Mouse (Mus musculus) heart, embryonic 11.5 days (tissue): Measurements from ENCODE around the gene Mpp5. TPM values are rescaled to one million over a fixed set of nuclear protein-coding genes. Genes with fewer than 3 reads are reported as not detected.
A peak's percentile ranks its signal among the peaks of the same experiment; 100 is the strongest.

Source experiments
- ATAC-seq: fragments of 200-750 bp; cut with Nextera tagmentation; replicated peaks from 2 replicates; pipeline ENCODE4 v1.8.0; 2017; ENCODE audit warnings: moderate library complexity; ENCODE audit not compliant: insufficient number of reproducible peaks, low FRiP score, low TSS enrichment
- H3K27ac ChIP-seq: fragments of 300-500 bp; sonication (generic); 2 replicates; pipeline ENCODE4 v1.5.1; 2014; ENCODE audit warnings: mild to moderate bottlenecking, low read depth, low read length
- H3K27me3 ChIP-seq: fragments of 300-500 bp; sonication (generic); 2 replicates; pipeline ENCODE4 v1.6.1; 2014; ENCODE audit warnings: mild to moderate bottlenecking, low read length, mixed read lengths; ENCODE audit not compliant: control insufficient read depth, insufficient read depth
- H3K36me3 ChIP-seq: fragments of 300-500 bp; sonication (generic); 2 replicates; pipeline ENCODE4 v1.6.1; 2014; ENCODE audit warnings: mild to moderate bottlenecking, low read length, moderate library complexity, mixed read lengths; ENCODE audit not compliant: control insufficient read depth, insufficient read depth
- H3K4me1 ChIP-seq: fragments of 300-500 bp; sonication (generic); 2 replicates; pipeline ENCODE4 v1.6.1; 2014; ENCODE audit warnings: low read length; ENCODE audit not compliant: control insufficient read depth, insufficient read depth
- H3K4me2 ChIP-seq: fragments of 300-500 bp; sonication (generic); 2 replicates; pipeline ENCODE4 v1.6.1; 2014; ENCODE audit warnings: mild to moderate bottlenecking, moderate library complexity
- H3K4me3 ChIP-seq: fragments of 300-500 bp; sonication (generic); 2 replicates; pipeline ENCODE4 v1.5.1; 2014; ENCODE audit warnings: low read depth, low read length
- H3K9ac ChIP-seq: fragments of 300-500 bp; sonication (generic); 2 replicates; pipeline ENCODE4 v1.6.1; 2014; ENCODE audit warnings: mild to moderate bottlenecking, low read depth, low read length, moderate library complexity
- H3K9me3 ChIP-seq: fragments of 300-500 bp; sonication (generic); replicated peaks from 2 replicates; pipeline ENCODE4 v1.6.1; 2016; ENCODE audit warnings: low read length; ENCODE audit not compliant: control insufficient read depth
- WGBS: fragments of 180-500 bp; shearing (Covaris S2); extraction: QIAGEN DNeasy Blood & Tissue Kit; methylation state at CpG from one replicate; pipeline ENCODE4 v1.1.7; 2014; ENCODE audit not compliant: insufficient replicate concordance; 5-methylcytosine and 5-hydroxymethylcytosine counted together
- polyA plus RNA-seq: library from polyadenylated mRNA; unstranded; fragments of >200 nt; fragmentation: Nextera tagmentation; extraction: Ambion mirVana; gene quantifications from 2 replicates; pipeline ENCODE4 v1.2.1, GENCODE M21; 2014

Gene Mpp5
- polyA plus RNA-seq, 1 experiment from 2014 or later = 24.3 TPM

DNA sequence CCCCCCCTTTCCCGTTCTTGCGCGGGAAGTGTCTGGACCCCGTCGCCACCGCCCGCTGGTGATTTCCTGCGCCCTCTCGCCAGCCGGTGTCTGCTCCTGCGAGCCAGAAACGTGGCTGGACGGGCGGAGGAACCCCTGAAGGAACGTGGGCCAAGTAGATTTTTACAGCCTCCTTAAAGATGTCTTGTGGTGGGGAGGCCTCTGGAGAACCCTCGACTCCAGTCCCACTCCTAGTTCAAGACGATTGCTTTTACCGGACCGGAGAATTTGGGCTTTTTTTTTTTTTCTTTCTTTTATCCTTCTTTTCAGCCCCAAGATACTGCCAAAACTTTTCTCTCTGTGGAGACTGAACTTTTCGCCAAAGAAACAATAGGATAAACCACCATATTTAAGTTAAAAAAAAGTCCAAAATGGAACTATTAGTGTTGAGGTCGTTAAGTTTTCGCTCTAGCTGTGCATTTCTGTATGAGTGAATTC, 113.6 kb downstream of the Mpp5 start:
- Histone ChIP-seq H3K4me2 (peak overlapping the region; percentile 77), H3K4me3 (peak overlapping the region; percentile 90), H3K27me3 (no peaks in the 10 kb centered on the region), H3K4me1 (peaks cover 17% of the 10 kb centered on the region), H3K9ac (peak overlapping the region; percentile 95), H3K27ac (peak overlapping the region; percentile 91), H3K9me3 (no peaks in the 10 kb centered on the region), H3K36me3 (0 out of 2 replicates have a peak, but pooled peaks cover 2% of the 10 kb centered on the region)
- peak; percentile 55 for ATAC-seq
- under 1% methylated on average over 22 of the region's 22 CpGs for whole genome bisulfite sequencing

GRCm38 (mm10) chr12:78865434-78865833, 116.7 kb downstream of the Mpp5 start:
- no peaks in the 10 kb centered on the region for H3K9me3 ChIP-seq
- H3K4me2 ChIP-seq = no peak overlapping the region
- no peak overlapping the region for H3K9ac ChIP-seq
- no peak overlapping the region for H3K27ac ChIP-seq
- peaks cover 9% of the 10 kb centered on the region; the same call in 1 of the 2 replicates for H3K4me1 ChIP-seq
- H3K27me3 ChIP-seq = no peaks in the 10 kb centered on the region
- no peak for ATAC-seq
- H3K4me3 ChIP-seq = no peak overlapping the region
- WGBS = 97% methylated on average over 1 of the region's 1 CpGs
- peaks cover 7% of the 10 kb centered on the region; the same call in 1 of the 2 replicates for H3K36me3 ChIP-seq

GRCm38 (mm10) chr12:78868115-78868514, 119.4 kb downstream of the Mpp5 start:
- H3K27ac ChIP-seq = no peak overlapping the region
- H3K4me2 ChIP-seq = no peak overlapping the region
- no peak for ATAC-seq
- no peaks in the 10 kb centered on the region for H3K27me3 ChIP-seq
- no peak overlapping the region for H3K4me3 ChIP-seq
- WGBS = 81% methylated on average over 1 of the region's 1 CpGs
- no peaks in the 10 kb centered on the region for H3K9me3 ChIP-seq
- H3K9ac ChIP-seq = no peak overlapping the region
- peaks cover 2% of the 10 kb centered on the region; the same call in 1 of the 2 replicates for H3K4me1 ChIP-seq
- peaks cover 7% of the 10 kb centered on the region; the same call in 1 of the 2 replicates for H3K36me3 ChIP-seq

GRCm38 (mm10) chr12:78874581-78874980, 125.9 kb downstream of the Mpp5 start:
- peaks cover 13% of the 10 kb centered on the region; the same call in 1 of the 2 replicates for H3K36me3 ChIP-seq
- H3K27me3 ChIP-seq = no peaks in the 10 kb centered on the region
- no peaks in the 10 kb centered on the region for H3K4me1 ChIP-seq
- H3K27ac ChIP-seq = no peak overlapping the region
- no peak overlapping the region for H3K4me3 ChIP-seq
- no peak overlapping the region for H3K9ac ChIP-seq
- ATAC-seq = no peak
- H3K4me2 ChIP-seq = no peak overlapping the region
- H3K9me3 ChIP-seq = no peaks in the 10 kb centered on the region
- 89% methylated on average over 3 of the region's 3 CpGs for WGBS

DNA sequence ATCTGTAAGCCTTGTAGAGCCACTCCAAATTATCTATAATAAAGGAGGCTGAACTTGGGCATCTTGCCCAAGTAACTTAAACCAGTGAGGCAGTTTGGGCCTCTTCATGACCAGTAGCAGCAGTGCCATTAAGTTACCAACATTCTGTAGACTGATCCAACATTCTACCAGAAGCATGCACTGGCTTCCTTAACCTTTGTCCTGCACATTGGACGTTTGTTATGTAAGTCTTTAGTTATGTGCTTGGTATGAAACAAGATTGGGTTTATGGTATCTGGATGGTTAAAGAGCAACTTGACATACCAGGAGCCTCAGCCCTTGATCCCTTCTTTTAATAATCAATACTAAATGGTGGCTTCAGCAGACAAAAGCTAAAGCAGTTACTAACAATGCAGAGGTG, 141.4 kb downstream of the Mpp5 start:
- Histone ChIP-seq H3K9me3 (no peaks in the 10 kb centered on the region), H3K36me3 (0 out of 2 replicates have a peak, but pooled peaks cover 3% of the 10 kb centered on the region), H3K27me3 (no peaks in the 10 kb centered on the region), H3K4me2 (no peak overlapping the region), H3K4me3 (no peak overlapping the region), H3K27ac (no peak overlapping the region), H3K9ac (no peak overlapping the region), H3K4me1 (no peaks in the 10 kb centered on the region)
- ATAC-seq = no peak
- 44% methylated on average over 1 of the region's 1 CpGs for whole genome bisulfite sequencing

Other genes starting within 250 kb of the Mpp5 start
- not detected in 2 replicates for gene Fam71d, start 57.4 kb upstream of the Mpp5 start, polyA plus RNA-seq
- gene Atp6v1d, start 112.7 kb downstream of the Mpp5 start, polyA plus RNA-seq = 94.7 and 108 TPM in 2 replicates
- gene Eif2s1, start 112.9 kb downstream of the Mpp5 start, polyA plus RNA-seq = 185 and 205 TPM in 2 replicates
- gene Plek2, start 158.1 kb downstream of the Mpp5 start, polyA plus RNA-seq = 10.6 and 13.1 TPM in 2 replicates